Mouse (Mus musculus) intestine, embryonic 15.5 days (tissue): Measurements from ENCODE around the gene Zfp335. TPM values are rescaled to one million over a fixed set of nuclear protein-coding genes. Genes with fewer than 3 reads are reported as not detected.

Source experiments
- ATAC-seq: fragments of 200-750 bp; cut with Nextera tagmentation; 2 replicates; pipeline ENCODE4 v1.8.0; 2017; ENCODE audit warnings: moderate TSS enrichment, moderate library complexity
- H3K27ac ChIP-seq: fragments of 300-500 bp; sonication (generic); 2 replicates; pipeline ENCODE4 v1.5.1; 2015; ENCODE audit warnings: mild to moderate bottlenecking, inconsistent platforms
- H3K27me3 ChIP-seq: fragments of 300-500 bp; sonication (generic); replicated peaks from 2 replicates; pipeline ENCODE4 v1.6.1; 2015; ENCODE audit warnings: inconsistent platforms
- H3K36me3 ChIP-seq: fragments of 300-500 bp; sonication (generic); 2 replicates; pipeline ENCODE4 v1.6.1; 2015; ENCODE audit warnings: inconsistent platforms
- H3K4me1 ChIP-seq: fragments of 300-500 bp; sonication (generic); replicated peaks from 2 replicates; pipeline ENCODE4 v1.6.1; 2015; ENCODE audit warnings: inconsistent platforms
- H3K4me2 ChIP-seq: fragments of 300-500 bp; sonication (generic); replicated peaks from 2 replicates; pipeline ENCODE4 v1.6.1; 2015; ENCODE audit warnings: mild to moderate bottlenecking, inconsistent platforms
- H3K4me3 ChIP-seq: fragments of 300-500 bp; sonication (generic); replicated peaks from 2 replicates; pipeline ENCODE4 v1.5.1; 2015; ENCODE audit warnings: inconsistent platforms
- H3K9ac ChIP-seq: fragments of 300-500 bp; sonication (generic); 2 replicates; pipeline ENCODE4 v1.6.1; 2015; ENCODE audit warnings: inconsistent platforms
- H3K9me3 ChIP-seq: fragments of 300-500 bp; sonication (generic); 2 replicates; pipeline ENCODE4 v1.6.1; 2016; ENCODE audit warnings: inconsistent platforms
- WGBS: fragments of 180-500 bp; shearing (Covaris S2); methylation state at CpG from one replicate; pipeline ENCODE4 v1.1.7; 2015; 5-methylcytosine and 5-hydroxymethylcytosine counted together
- polyA plus RNA-seq: library from polyadenylated mRNA; unstranded; fragments of >200 nt; fragmentation: Nextera tagmentation; extraction: Ambion mirVana; gene quantifications from 2 replicates; pipeline ENCODE4 v1.2.1, GENCODE M21; 2015

Zfp335 gene
- polyA plus RNA-seq, 1 experiment from 2014 or later, result 10.7 TPM

DNA sequence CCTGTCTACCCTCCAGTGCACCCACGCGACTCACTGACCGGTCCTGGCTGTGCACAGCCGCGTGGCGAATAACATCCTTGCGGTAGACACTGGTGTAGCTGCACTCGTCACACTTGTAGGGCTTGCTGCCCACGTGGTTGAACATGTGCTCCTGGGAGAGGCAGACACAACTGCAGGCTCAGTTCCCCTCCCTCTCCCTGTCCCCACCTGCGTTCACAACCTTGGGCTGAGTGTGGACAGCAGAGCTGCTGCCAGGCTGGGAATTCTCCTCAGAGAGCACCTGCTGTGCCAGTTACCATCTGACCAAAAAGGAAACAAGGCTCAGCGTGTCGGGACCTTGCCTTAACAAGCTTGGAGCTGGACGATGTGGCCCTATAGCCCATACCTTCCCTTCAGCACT lies 10.2 kb downstream of the Zfp335 start:
- WGBS, result 90% methylated on average over 13 of the region's 13 CpGs
- Histone ChIP-seq H3K27ac (no peak overlapping the region), H3K4me3 (no peak overlapping the region), H3K4me1 (no peaks in the 10 kb centered on the region), H3K27me3 (no peaks in the 10 kb centered on the region), H3K9ac (no peak overlapping the region), H3K36me3 (peaks cover 87% of the 10 kb centered on the region), H3K9me3 (no peaks in the 10 kb centered on the region), H3K4me2 (no peak overlapping the region)
- peak; percentile 34 for ATAC-seq

GRCm38 (mm10) chr2:164899723-164900459 lies 11.7 kb downstream of the Zfp335 start:
- ATAC-seq, result no peak
- no peak overlapping the region for H3K27ac ChIP-seq
- H3K27me3 ChIP-seq, result no peaks in the 10 kb centered on the region
- H3K4me2 ChIP-seq, result no peak overlapping the region
- WGBS, result 91% methylated on average over 16 of the region's 16 CpGs
- no peaks in the 10 kb centered on the region for H3K4me1 ChIP-seq
- H3K9ac ChIP-seq, result no peak overlapping the region
- H3K4me3 ChIP-seq, result no peak overlapping the region
- H3K9me3 ChIP-seq, result no peaks in the 10 kb centered on the region
- peaks cover 85% of the 10 kb centered on the region for H3K36me3 ChIP-seq

- H3K27ac ChIP-seq, result no peak overlapping the region
- no peak for ATAC-seq
- 91% methylated on average over 15 of the region's 15 CpGs for WGBS
- no peaks in the 10 kb centered on the region for H3K9me3 ChIP-seq
- no peak overlapping the region for H3K9ac ChIP-seq
- H3K27me3 ChIP-seq, result no peaks in the 10 kb centered on the region
- H3K36me3 ChIP-seq, result peaks cover 83% of the 10 kb centered on the region
- no peaks in the 10 kb centered on the region for H3K4me1 ChIP-seq
- no peak overlapping the region for H3K4me3 ChIP-seq
- H3K4me2 ChIP-seq, result no peak overlapping the region
These were observed 12.5 kb downstream of the Zfp335 start for GRCm38 (mm10) chr2:164899034-164899433.

DNA sequence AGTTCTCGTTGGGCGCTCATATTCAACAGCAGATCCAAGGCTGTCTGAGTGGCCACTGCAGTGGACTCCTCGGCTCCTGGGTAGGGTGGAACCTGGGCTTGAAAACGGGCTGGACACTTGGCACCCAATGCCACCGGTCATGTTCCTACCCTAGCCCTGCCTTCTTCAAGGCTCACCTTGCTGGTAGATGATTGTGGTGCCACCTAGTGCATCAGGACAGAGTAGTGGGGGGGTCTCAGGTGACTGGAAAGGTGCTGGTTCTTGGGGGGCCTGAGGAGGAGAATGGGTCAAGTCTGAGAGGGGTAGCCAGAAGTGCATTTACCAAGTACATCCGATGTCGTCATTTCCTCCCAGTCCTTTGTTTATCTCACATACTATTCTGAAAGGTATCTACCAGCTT lies 13.5 kb downstream of the Zfp335 start:
- Histone ChIP-seq H3K4me2 (no peak overlapping the region), H3K36me3 (peaks cover 90% of the 10 kb centered on the region), H3K9me3 (no peaks in the 10 kb centered on the region), H3K4me3 (no peak overlapping the region), H3K9ac (no peak overlapping the region), H3K4me1 (no peaks in the 10 kb centered on the region), H3K27me3 (no peaks in the 10 kb centered on the region), H3K27ac (no peak overlapping the region)
- no peak for ATAC-seq
- WGBS, result 87% methylated on average over 7 of the region's 7 CpGs

DNA sequence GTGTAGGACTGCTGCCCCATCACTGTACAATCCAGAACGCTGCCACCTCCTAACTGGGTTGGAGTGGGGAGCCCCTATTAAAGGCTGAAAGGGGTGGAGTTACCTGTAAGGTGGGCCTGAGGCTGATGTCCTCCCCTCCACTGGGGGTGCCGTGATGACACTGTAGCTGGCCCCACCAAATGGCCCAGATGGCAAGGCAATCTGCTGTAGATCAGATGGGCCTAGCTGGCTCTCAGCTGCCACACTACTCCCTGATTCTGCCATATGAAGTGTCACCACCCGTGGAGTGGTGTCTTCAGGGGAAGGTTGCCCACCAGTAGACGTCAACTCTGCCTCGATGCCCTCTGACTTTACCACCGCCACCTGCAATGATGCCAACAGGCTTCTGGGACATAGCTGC lies 15.7 kb downstream of the Zfp335 start:
- Histone ChIP-seq H3K9ac (no peak overlapping the region), H3K36me3 (peaks cover 90% of the 10 kb centered on the region), H3K4me1 (no peaks in the 10 kb centered on the region), H3K4me3 (no peak overlapping the region), H3K4me2 (no peak overlapping the region), H3K27ac (no peak overlapping the region), H3K9me3 (no peaks in the 10 kb centered on the region), H3K27me3 (no peaks in the 10 kb centered on the region)
- 91% methylated on average over 6 of the region's 6 CpGs for WGBS
- no peak for ATAC-seq

- H3K9ac ChIP-seq, result no peak overlapping the region
- H3K27ac ChIP-seq, result no peak overlapping the region
- H3K4me1 ChIP-seq, result no peaks in the 10 kb centered on the region
- no peak overlapping the region for H3K4me2 ChIP-seq
- peaks cover 92% of the 10 kb centered on the region for H3K36me3 ChIP-seq
- no peaks in the 10 kb centered on the region for H3K9me3 ChIP-seq
- 94% methylated on average over 1 of the region's 1 CpGs for WGBS
- no peaks in the 10 kb centered on the region for H3K27me3 ChIP-seq
- no peak overlapping the region for H3K4me3 ChIP-seq
- no peak for ATAC-seq
These were observed 16.9 kb downstream of the Zfp335 start for GRCm38 (mm10) chr2:164894644-164895043.

DNA sequence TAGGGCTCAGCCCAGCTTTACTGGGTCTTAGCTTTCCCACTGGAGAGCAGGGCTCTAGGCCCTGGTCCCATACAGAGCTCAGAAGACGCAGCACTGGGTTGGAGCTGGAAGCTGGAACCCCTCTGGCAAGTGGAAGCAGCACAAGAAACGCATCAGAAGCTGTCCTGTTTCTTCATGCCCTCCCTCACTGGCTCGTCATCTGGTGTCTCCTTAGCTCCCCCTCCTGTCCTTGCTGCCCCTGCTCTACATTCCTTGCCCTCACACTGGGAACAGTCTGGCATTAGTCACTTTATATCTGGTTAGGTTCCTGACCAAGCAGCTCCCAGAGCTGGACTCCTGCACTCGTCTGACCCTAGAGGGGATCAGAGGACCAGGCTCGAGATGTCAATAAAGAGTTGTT lies 17.5 kb downstream of the Zfp335 start:
- peaks cover 2% of the 10 kb centered on the region; the same call in 1 of the 2 replicates for H3K4me1 ChIP-seq
- no peaks in the 10 kb centered on the region for H3K27me3 ChIP-seq
- no peaks in the 10 kb centered on the region for H3K9me3 ChIP-seq
- 58% methylated on average over 5 of the region's 5 CpGs for WGBS
- ATAC-seq, result no peak
- no peak overlapping the region for H3K4me3 ChIP-seq
- no peak overlapping the region for H3K27ac ChIP-seq
- H3K9ac ChIP-seq, result no peak overlapping the region
- H3K4me2 ChIP-seq, result no peak overlapping the region
- peaks cover 92% of the 10 kb centered on the region for H3K36me3 ChIP-seq

- no peak overlapping the region for H3K9ac ChIP-seq
- H3K36me3 ChIP-seq, result peaks cover 92% of the 10 kb centered on the region
- no peak overlapping the region for H3K27ac ChIP-seq
- H3K4me2 ChIP-seq, result no peak overlapping the region
- 85% methylated on average over 6 of the region's 6 CpGs for WGBS
- H3K4me1 ChIP-seq, result peaks cover 2% of the 10 kb centered on the region; the same call in 1 of the 2 replicates
- no peaks in the 10 kb centered on the region for H3K9me3 ChIP-seq
- ATAC-seq, result no peak
- H3K4me3 ChIP-seq, result no peak overlapping the region
- H3K27me3 ChIP-seq, result no peaks in the 10 kb centered on the region
These were observed 18.8 kb downstream of the Zfp335 start for GRCm38 (mm10) chr2:164892696-164893216.

- Histone ChIP-seq H3K4me2 (no peak overlapping the region), H3K27me3 (no peaks in the 10 kb centered on the region), H3K9ac (no peak overlapping the region), H3K36me3 (peaks cover 91% of the 10 kb centered on the region), H3K27ac (no peak overlapping the region), H3K4me1 (peaks cover 2% of the 10 kb centered on the region; the same call in 1 of the 2 replicates), H3K4me3 (no peak overlapping the region), H3K9me3 (no peaks in the 10 kb centered on the region)
- no peak for ATAC-seq
- WGBS, result 86% methylated on average over 15 of the region's 15 CpGs
These were observed 19.5 kb downstream of the Zfp335 start for GRCm38 (mm10) chr2:164891908-164892695.

DNA sequence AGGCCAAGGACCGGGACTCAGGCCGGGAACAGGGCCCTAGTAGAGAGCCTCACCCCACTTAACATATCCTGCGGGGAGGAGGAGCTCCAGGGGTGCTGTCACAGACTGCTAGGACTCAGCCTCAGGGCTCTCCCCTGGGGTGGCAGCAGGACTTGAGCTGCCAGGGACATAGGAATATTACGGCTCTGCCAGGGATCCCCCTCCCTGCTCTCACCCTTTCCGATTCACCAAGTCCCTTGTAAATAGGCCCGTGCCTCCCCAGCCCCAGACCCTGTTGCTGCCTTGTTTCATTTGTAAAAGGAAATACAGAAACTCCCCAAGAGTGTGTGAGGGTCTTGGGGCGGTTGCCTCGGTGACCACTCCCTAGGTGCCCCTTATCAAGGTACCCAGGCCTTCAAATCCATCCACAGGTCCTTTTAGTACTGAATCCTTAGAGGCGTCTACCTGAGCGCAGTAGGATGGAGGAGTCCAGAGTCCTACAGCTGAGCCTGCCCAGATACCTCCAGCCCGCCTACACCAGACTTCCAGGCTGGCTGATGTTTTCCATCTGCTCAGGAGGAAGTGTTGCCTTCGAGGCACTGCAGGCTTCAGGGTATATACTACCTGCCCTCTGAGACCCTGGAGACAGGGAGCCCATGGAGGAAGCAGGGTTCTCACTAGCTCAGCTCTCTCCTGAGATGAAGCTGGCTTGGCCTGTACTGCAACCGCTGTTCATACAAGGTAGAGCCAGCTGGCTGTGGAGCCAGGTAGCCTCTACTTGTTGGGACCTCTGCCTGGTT lies 20.3 kb downstream of the Zfp335 start:
- WGBS, result 77% methylated on average over 13 of the region's 13 CpGs
- ATAC-seq, result no peak
- no peak overlapping the region for H3K4me3 ChIP-seq
- H3K4me1 ChIP-seq, result peaks cover 2% of the 10 kb centered on the region; the same call in 1 of the 2 replicates
- H3K27ac ChIP-seq, result peak overlapping the region; percentile 28; the same call in 1 of the 2 replicates
- peaks cover 93% of the 10 kb centered on the region for H3K36me3 ChIP-seq
- no peak overlapping the region for H3K4me2 ChIP-seq
- H3K9me3 ChIP-seq, result no peaks in the 10 kb centered on the region
- no peaks in the 10 kb centered on the region for H3K27me3 ChIP-seq
- no peak overlapping the region for H3K9ac ChIP-seq

DNA sequence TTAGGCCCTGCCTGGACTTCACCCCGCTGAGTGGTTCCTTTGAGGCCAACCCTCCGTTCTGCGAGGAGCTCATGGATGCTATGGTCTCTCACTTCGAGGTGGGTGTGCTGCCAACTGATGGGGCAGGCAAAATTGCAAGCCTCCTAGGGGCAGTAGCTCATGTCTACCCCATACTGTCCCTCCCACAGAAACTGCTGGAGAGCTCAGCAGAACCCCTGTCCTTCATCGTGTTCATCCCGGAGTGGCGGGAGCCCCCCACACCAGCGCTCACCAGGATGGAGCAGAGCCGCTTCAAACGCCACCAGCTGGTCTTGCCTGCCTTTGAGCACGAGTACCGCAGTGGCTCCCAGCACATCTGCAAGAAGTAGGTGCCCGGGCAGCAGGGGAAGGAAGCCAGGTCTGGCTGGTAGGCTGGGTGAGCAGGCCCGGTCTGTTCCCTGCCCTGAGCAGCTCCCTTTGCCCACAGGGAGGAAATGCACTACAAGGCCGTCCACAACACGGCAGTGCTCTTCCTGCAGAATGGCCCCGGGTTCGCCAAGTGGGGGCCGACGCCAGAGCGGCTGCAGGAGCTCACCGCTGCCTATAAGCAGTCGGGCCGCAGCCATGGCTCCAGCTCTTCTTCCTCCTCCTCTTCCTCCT lies 21.0 kb downstream of the Zfp335 start:
- Histone ChIP-seq H3K27me3 (no peaks in the 10 kb centered on the region), H3K9ac (no peak overlapping the region), H3K36me3 (peaks cover 93% of the 10 kb centered on the region), H3K9me3 (no peaks in the 10 kb centered on the region), H3K27ac (peak overlapping the region; percentile 28; the same call in 1 of the 2 replicates), H3K4me3 (no peak overlapping the region), H3K4me1 (peaks cover 5% of the 10 kb centered on the region; the same call in 1 of the 2 replicates), H3K4me2 (no peak overlapping the region)
- 89% methylated on average over 24 of the region's 24 CpGs for WGBS
- no peak for ATAC-seq
